Comparison of ENCODE assay signal across 12 mouse cellular contexts in genomic region chr1:11458353-11458752, GRCm38 (mm10). TPM values are rescaled to one million over a fixed set of nuclear protein-coding genes. Genes with fewer than 3 reads are reported as not detected.
DNase-seq lines count a peak whose midpoint lies in the region; TF ChIP-seq lines count a peak whose summit lies in the region.
"Had no signal": no experiment of that assay in that cellular context is flagged by ENCODE, and none has a peak within 500 bp of the region (broad histone marks: within the 10 kb centered on the region; RNA-seq: fewer than 3 reads in every experiment).

No protein-coding gene starts in this region.

- peak; percentile 71 to 72 for DNase-seq in cerebellum, postnatal 14 days
- DNase-seq in cerebellum, adult 8-10 months, result no peak
- peak; percentile 78 for DNase-seq in left cerebral cortex, postnatal 4 days
- no peak for DNase-seq in left cerebral cortex, adult 2 months (ENCODE audit: extremely low spot score in 1 of 2, low spot score in 2 of 2)
- peak; percentile 50 for DNase-seq in gastrocnemius, postnatal 25 days
- peak; percentile 55 for DNase-seq in skeletal muscle tissue, adult 2 months (ENCODE audit: low read depth, low spot score)
- no peak for DNase-seq in left cerebral cortex, postnatal 14 days (ENCODE audit: low spot score in 2 of 2)
- no peak for DNase-seq in left cerebral cortex, adult 18-20 months (ENCODE audit: low spot score in 2 of 2)
- DNase-seq: midbrain, embryonic 14.5 days had no signal

- no peak overlapping the region for H3K4me3 ChIP-seq in left cerebral cortex, adult 2 months
- H3K4me3 ChIP-seq: embryonic facial prominence, embryonic 13.5 days; heart, embryonic 15.5 days; limb, embryonic 12.5 days had no signal

- no peak overlapping the region for H3K27ac ChIP-seq in left cerebral cortex, adult 2 months
- H3K27ac ChIP-seq: embryonic facial prominence, embryonic 13.5 days; heart, embryonic 15.5 days; limb, embryonic 12.5 days had no signal

- no peak for TF ChIP-seq CTCF in left cerebral cortex, adult 2 months (IDR thresholded peaks at IDR 0.05)

- intact Hi-C loops in left cerebral cortex, postnatal 4 days (cut with DNase I), result loop anchor here (10.0 kb wide), 1 partner anchor 624 kb away; no protein-coding TSS in a partner anchor
- intact Hi-C loops in left cerebral cortex, adult 2 months (cut with DNase I), result no loop called here
- intact Hi-C loops in left cerebral cortex, postnatal 14 days (cut with DNase I), result no loop called here

RNA-seq across cellular contexts. Expression of gene A830018L16Rik, which starts 44.4 kb away (rescaled TPM):
- total RNA-seq in left cerebral cortex, postnatal 4 days (2021), result 10 to 100 TPM; 81.9 to 86.8 TPM
- total RNA-seq in left cerebral cortex, adult 2 months (2021), result 100 to 1,000 TPM; 100 to 110 TPM
- total RNA-seq in gastrocnemius, postnatal 25 days (2021), result under 1 TPM in 1 of 2 experiments, not detected in 1; 0.13 TPM
- total RNA-seq in left cerebral cortex, postnatal 14 days (2021), result 100 to 1,000 TPM; 119 to 126 TPM
- total RNA-seq in left cerebral cortex, adult 18-20 months (2021), result 100 to 1,000 TPM; 104 to 109 TPM

Comparison
In these comparisons a context has a peak if more than half of its experiments do, and no peak if none do; other contexts are left out.
1. DNase-seq: peak in cerebellum, postnatal 14 days (2 of 2), left cerebral cortex, postnatal 4 days (single experiment), gastrocnemius, postnatal 25 days (single experiment) and skeletal muscle tissue, adult 2 months (single experiment); none in cerebellum, adult 8-10 months (single experiment), left cerebral cortex, adult 2 months (0 of 2), left cerebral cortex, postnatal 14 days (0 of 2) and left cerebral cortex, adult 18-20 months (0 of 2).
2. RNA of gene A830018L16Rik, which starts 44.4 kb away (total RNA-seq): 119 to 126 TPM in left cerebral cortex, postnatal 14 days, 100 to 110 TPM in left cerebral cortex, adult 2 months, 104 to 109 TPM in left cerebral cortex, adult 18-20 months and 81.9 to 86.8 TPM in left cerebral cortex, postnatal 4 days; 0.13 TPM in gastrocnemius, postnatal 25 days; every median in the first group is over 10 times any median in the second.